Comparison of ENCODE assay signal across 9 mouse cellular contexts in genomic region chr11:87801711-87802275, GRCm38 (mm10). TPM values are rescaled to one million over a fixed set of nuclear protein-coding genes. Genes with fewer than 3 reads are reported as not detected.
DNase-seq lines count a peak whose midpoint lies in the region.
"Had no signal": no experiment of that assay in that cellular context is flagged by ENCODE, and none has a peak within 500 bp of the region (broad histone marks: within the 10 kb centered on the region; RNA-seq: fewer than 3 reads in every experiment).

No protein-coding gene starts in this region.

- peak; percentile 16 for DNase-seq in heart, adult 8-10 months (ENCODE audit: low spot score)
- no peak for DNase-seq in heart, postnatal 4 days
- DNase-seq in CD4-positive helper T cell, adult 2 months (ENCODE audit: low read depth, low spot score), result peak; percentile 67
- DNase-seq in ZHBTc4 (ENCODE audit: low read depth, low spot score), result peak; percentile 51
- DNase-seq in left cerebral cortex, postnatal 14 days (ENCODE audit: low spot score in 2 of 2), result peak; percentile 34 to 44
- DNase-seq in adrenal gland, postnatal 25 days, result no peak
- no peak for DNase-seq in thymus, postnatal 4 days
- no peak for DNase-seq in lung, postnatal 4 days

- intact Hi-C loops in left cerebral cortex, postnatal 14 days (cut with DNase I), result loop anchor here (10.0 kb wide), 1 partner anchor 153 kb away; no protein-coding TSS in a partner anchor

RNA-seq across cellular contexts. Expression of gene Mpo, which starts 8.4 kb away (rescaled TPM):
- under 1 TPM in 1 of 4 experiments, not detected in 3; 0.89 TPM for total RNA-seq in heart, adult 8-10 months (2022)
- under 1 TPM; 0.14 to 0.33 TPM for total RNA-seq in heart, postnatal 4 days (2021)
- total RNA-seq in left cerebral cortex, postnatal 14 days (2021), result not detected
- not detected in 2 replicates for total RNA-seq in adrenal gland, postnatal 25 days (2021)
- total RNA-seq: midbrain, postnatal 0 days had no signal

RNA-seq across cellular contexts. Expression of gene Lpo, which starts 26.3 kb away (rescaled TPM):
- not detected for total RNA-seq in heart, adult 8-10 months (2022)
- not detected for total RNA-seq in heart, postnatal 4 days (2021)
- under 1 TPM; 0.36 to 0.68 TPM for total RNA-seq in left cerebral cortex, postnatal 14 days (2021)
- not detected in 2 replicates for total RNA-seq in adrenal gland, postnatal 25 days (2021)

RNA-seq across cellular contexts. Expression of gene Tspoap1, which starts 41.5 kb away (rescaled TPM):
- under 1 TPM in 3 of 4 experiments, not detected in 1; 0.14 to 0.25 (median 0.22) TPM for total RNA-seq in heart, adult 8-10 months (2022)
- total RNA-seq in heart, postnatal 4 days (2021), result under 1 TPM in 1 of 2 experiments, not detected in 1; 0.07 TPM
- total RNA-seq in left cerebral cortex, postnatal 14 days (2021), result 100 to 1,000 TPM; 154 to 162 TPM
- total RNA-seq in adrenal gland, postnatal 25 days (2021), result 7.4 and 9.4 TPM in 2 replicates

RNA-seq across cellular contexts. Expression of gene Mks1, which starts 51.2 kb away (rescaled TPM):
- total RNA-seq in heart, adult 8-10 months (2022), result 1 to 10 TPM; 2.2 to 4.0 (median 3.4) TPM
- total RNA-seq in heart, postnatal 4 days (2021), result 1 to 10 TPM; 5.6 to 5.7 TPM
- total RNA-seq in left cerebral cortex, postnatal 14 days (2021), result 1 to 10 TPM; 5.3 to 5.6 TPM
- 12.1 and 15.6 TPM in 2 replicates for total RNA-seq in adrenal gland, postnatal 25 days (2021)

Comparison
In these comparisons a context has a peak if more than half of its experiments do, and no peak if none do; other contexts are left out.
1. DNase-seq: peak in heart, adult 8-10 months (single experiment), CD4-positive helper T cell, adult 2 months (single experiment), ZHBTc4 (single experiment) and left cerebral cortex, postnatal 14 days (2 of 2); none in heart, postnatal 4 days (single experiment), adrenal gland, postnatal 25 days (single experiment), thymus, postnatal 4 days (single experiment) and lung, postnatal 4 days (0 of 2).
2. RNA of gene Tspoap1, which starts 41.5 kb away (total RNA-seq): 154 to 162 TPM in left cerebral cortex, postnatal 14 days; 7.4 to 9.4 TPM in adrenal gland, postnatal 25 days, 0.14 to 0.25 TPM in heart, adult 8-10 months and 0.07 TPM in heart, postnatal 4 days; every median in the first group is over 10 times any median in the second.